Mouse (Mus musculus) frontal cortex, adult (tissue): Measurements from ENCODE around the gene Etv3.
A peak's percentile ranks its signal among the peaks of the same experiment; 100 is the strongest.
"Not testable (repeated sequence)": the region's sequence is repeated elsewhere in the genome, so short reads cannot be mapped to it uniquely, and the experiment has no call there.

Source experiments
- ATAC-seq: cut with Nextera tagmentation; 2 replicates; pipeline ENCODE4 v1.9.2; 2017; ENCODE audit warnings: mild to moderate bottlenecking, moderate library complexity, mixed read lengths; ENCODE audit not compliant: low TSS enrichment

Etv3 gene

GRCm38 (mm10) chr3:87525043-87525836 lies at the start of gene Etv3:
Gene Etv3 (plus strand): TSS chr3:87525407.
- peak; percentile 99 for ATAC-seq

GRCm38 (mm10) chr3:87477948-87478347 lies 47.3 kb upstream of the Etv3 start:
- not testable (repeated sequence) for ATAC-seq

- not testable (repeated sequence) for ATAC-seq
Measured at GRCm38 (mm10) chr3:87478596-87478995, 46.6 kb upstream of the Etv3 start.

- ATAC-seq, result not testable (repeated sequence)
Measured at GRCm38 (mm10) chr3:87479230-87479629, 46.0 kb upstream of the Etv3 start.

GRCm38 (mm10) chr3:87487392-87487791 lies 37.8 kb upstream of the Etv3 start:
- ATAC-seq, result no peak

- ATAC-seq, result no peak
Measured at GRCm38 (mm10) chr3:87487911-87488310, 37.3 kb upstream of the Etv3 start.

GRCm38 (mm10) chr3:87498266-87498665 lies 26.9 kb upstream of the Etv3 start:
- ATAC-seq, result no peak

GRCm38 (mm10) chr3:87499072-87499471 lies 26.1 kb upstream of the Etv3 start:
- ATAC-seq, result peak; percentile 83

GRCm38 (mm10) chr3:87500088-87501055 lies 24.8 kb upstream of the Etv3 start:
- 0 out of 2 replicates have a peak, but pooled peaks have one; percentile 45 for ATAC-seq

- ATAC-seq, result no peak
Measured at GRCm38 (mm10) chr3:87501151-87501550, 24.1 kb upstream of the Etv3 start.

GRCm38 (mm10) chr3:87502771-87503170 lies 22.4 kb upstream of the Etv3 start:
- no peak for ATAC-seq

GRCm38 (mm10) chr3:87504330-87504729 lies 20.9 kb upstream of the Etv3 start:
- peak; percentile 48; the same call in 1 of the 2 replicates for ATAC-seq

GRCm38 (mm10) chr3:87504749-87505425 lies 20.3 kb upstream of the Etv3 start:
- no peak for ATAC-seq

- no peak for ATAC-seq
Measured at GRCm38 (mm10) chr3:87506456-87507416, 18.5 kb upstream of the Etv3 start.

GRCm38 (mm10) chr3:87508205-87508901 lies 16.9 kb upstream of the Etv3 start:
- peak; percentile 97 for ATAC-seq

- ATAC-seq, result no peak
Measured at GRCm38 (mm10) chr3:87509061-87509460, 16.1 kb upstream of the Etv3 start.

- ATAC-seq, result no peak
Measured at GRCm38 (mm10) chr3:87510832-87511231, 14.4 kb upstream of the Etv3 start.

- no peak for ATAC-seq
Measured at GRCm38 (mm10) chr3:87511971-87512765, 13.0 kb upstream of the Etv3 start.

GRCm38 (mm10) chr3:87515567-87516081 lies 9.6 kb upstream of the Etv3 start:
- no peak for ATAC-seq
